Comparison of ENCODE assay signal across 19 mouse cellular contexts in the genomic region with DNA sequence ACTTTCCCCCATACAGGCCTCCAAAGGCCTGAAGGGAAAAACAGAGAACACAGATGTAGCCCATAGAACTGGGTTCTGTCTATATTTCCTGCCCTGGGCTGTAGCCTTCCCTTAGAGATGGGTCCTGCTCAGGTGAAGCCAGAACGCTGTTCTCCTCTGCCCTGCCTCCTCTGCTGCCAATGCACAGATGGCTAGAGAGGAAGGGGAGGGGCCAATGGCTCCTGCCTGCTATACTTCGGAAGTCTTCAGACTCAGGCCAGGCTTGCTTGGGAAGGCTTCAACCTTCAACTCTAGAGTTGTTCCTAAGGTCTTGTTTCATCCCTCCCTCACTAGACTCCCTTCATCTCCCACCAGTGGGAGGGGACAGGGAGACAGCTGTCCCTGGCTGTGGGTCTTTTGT. TPM values are rescaled to one million over a fixed set of nuclear protein-coding genes. Genes with fewer than 3 reads are reported as not detected.
DNase-seq lines count a peak whose midpoint lies in the region; ATAC-seq lines count a peak whose summit lies in the region.
"Had no signal": no experiment of that assay in that cellular context is flagged by ENCODE, and none has a peak within 500 bp of the region (broad histone marks: within the 10 kb centered on the region; RNA-seq: fewer than 3 reads in every experiment).

No protein-coding gene starts in this region.

- H3K27ac ChIP-seq in intestine, embryonic 15.5 days: no peak overlapping the region
- H3K27ac ChIP-seq: forebrain, embryonic 10.5 days; heart, embryonic 10.5 days; hindbrain, embryonic 14.5 days; midbrain, embryonic 15.5 days; neural tube, embryonic 13.5 days had no signal

- no peak overlapping the region for H3K4me3 ChIP-seq in intestine, embryonic 15.5 days (replicated peaks)
- H3K4me3 ChIP-seq: forebrain, embryonic 10.5 days; heart, embryonic 10.5 days; midbrain, embryonic 15.5 days; neural tube, embryonic 13.5 days had no signal

- peak; percentile 56 to 65 for DNase-seq in cerebellum, postnatal 10 days
- DNase-seq in cerebellum, adult 8-10 months: no peak
- DNase-seq in CD4-positive, CD25-positive, alpha-beta regulatory T cell, adult 2 months (ENCODE audit: low read depth, low spot score): peak; percentile 49
- peak; percentile 30 to 37 for DNase-seq in cerebellum, postnatal 36 days
- DNase-seq in thymus, postnatal 36 days: peak; percentile 50 to 58
- no peak for DNase-seq in heart, adult 8-10 months (ENCODE audit: low spot score)
- DNase-seq: adrenal gland, postnatal 10 days; heart, postnatal 4 days; kidney, adult 8-10 months; kidney, postnatal 10 days had no signal

- no peak overlapping the region for H3K9ac ChIP-seq in intestine, embryonic 15.5 days
- H3K9ac ChIP-seq: hindbrain, embryonic 14.5 days; midbrain, embryonic 15.5 days; neural tube, embryonic 13.5 days had no signal

- no peak for ATAC-seq in intestine, embryonic 15.5 days
- ATAC-seq: midbrain, embryonic 15.5 days had no signal

- no peak overlapping the region for H3K4me2 ChIP-seq in intestine, embryonic 15.5 days (replicated peaks)
- H3K4me2 ChIP-seq: hindbrain, embryonic 14.5 days; midbrain, embryonic 15.5 days; neural tube, embryonic 13.5 days had no signal

- H3K4me1 ChIP-seq in intestine, embryonic 15.5 days (replicated peaks): peaks cover 12% of the 10 kb centered on the region; the same call in 1 of the 2 replicates

- 41% methylated on average over 2 of the region's 2 CpGs for WGBS in intestine, embryonic 15.5 days

- 0 out of 2 replicates have a peak, but pooled peaks cover 3% of the 10 kb centered on the region for H3K27me3 ChIP-seq in intestine, embryonic 15.5 days (replicated peaks)

- H3K36me3 ChIP-seq in intestine, embryonic 15.5 days: no peaks in the 10 kb centered on the region
- H3K36me3 ChIP-seq: forebrain, embryonic 10.5 days; heart, embryonic 10.5 days; midbrain, embryonic 15.5 days; neural tube, embryonic 13.5 days had no signal

- no peaks in the 10 kb centered on the region for H3K9me3 ChIP-seq in intestine, embryonic 15.5 days
- H3K9me3 ChIP-seq: forebrain, embryonic 10.5 days; heart, embryonic 10.5 days; midbrain, embryonic 15.5 days; neural tube, embryonic 13.5 days had no signal

RNA-seq across cellular contexts. Expression of gene Begain, which starts 1.7 kb away (rescaled TPM):
- under 1 TPM in 2 of 4 experiments, not detected in 2; 0.17 to 0.19 TPM for total RNA-seq in heart, adult 8-10 months (2022)
- 5.8 and 5.9 TPM in 2 replicates for polyA plus RNA-seq in intestine, embryonic 15.5 days (2015; fragmentation: Nextera tagmentation; extraction: Ambion mirVana)
- total RNA-seq: common myeloid progenitor, adult 5-6 weeks; liver, adult 2 months; megakaryocyte-erythroid progenitor cell, adult 5-6 weeks had no signal
- polyA plus RNA-seq: liver, adult 2 months had no signal

Comparison
In these comparisons a context has a peak if more than half of its experiments do, and no peak if none do; other contexts are left out.
1. DNase-seq: peak in cerebellum, postnatal 10 days (2 of 2), CD4-positive, CD25-positive, alpha-beta regulatory T cell, adult 2 months (single experiment), cerebellum, postnatal 36 days (2 of 2) and thymus, postnatal 36 days (2 of 2); none in cerebellum, adult 8-10 months (single experiment) and heart, adult 8-10 months (single experiment).